Mouse (Mus musculus): Measurements from ENCODE around the gene Tanc1.

- TF ChIP-seq TAL1 (IDR thresholded peaks at IDR 0.05; ENCODE audit: low read length) (no peak), GATA1 (IDR thresholded peaks at IDR 0.05; ENCODE audit: low read length) (no peak)
These were observed 159.9 kb downstream of the Tanc1 start for GRCm38 (mm10) chr2:59771708-59772107.
